In genomic region chr2:26357484-26357883, GRCm38 (mm10) we compare ENCODE assay signal across 11 mouse cellular contexts. TPM values are rescaled to one million over a fixed set of nuclear protein-coding genes. Genes with fewer than 3 reads are reported as not detected.
A peak's percentile ranks its signal among the peaks of the same experiment; 100 is the strongest.
DNase-seq lines count a peak whose midpoint lies in the region; ATAC-seq and TF ChIP-seq lines count a peak whose summit lies in the region.
"Had no signal": no experiment of that assay in that cellular context is flagged by ENCODE, and none has a peak within 500 bp of the region (broad histone marks: within the 10 kb centered on the region; RNA-seq: fewer than 3 reads in every experiment).

No protein-coding gene starts in this region.

- H3K27me3 ChIP-seq in MEL (ENCODE audit: control insufficient read depth in 1 of 2, insufficient read depth in 2 of 2, low read length in 2 of 2) = no peaks in the 10 kb centered on the region; a peak in 1 of 4 replicates
- H3K27me3 ChIP-seq in embryonic facial prominence, embryonic 11.5 days (ENCODE audit: control insufficient read depth, insufficient read depth, low read length) = no peaks in the 10 kb centered on the region
- H3K27me3 ChIP-seq: limb, embryonic 15.5 days had no signal

- no peak for DNase-seq in layer of hippocampus, adult 2 months (ENCODE audit: low spot score in 2 of 2)
- DNase-seq in layer of hippocampus, adult 18-20 months (ENCODE audit: low spot score in 2 of 2) = no peak
- DNase-seq in MEL (ENCODE audit: low read depth, low spot score) = no peak
- DNase-seq in embryonic facial prominence, embryonic 11.5 days (ENCODE audit: low spot score) = peak; percentile 9
- DNase-seq in kidney, postnatal 36 days = peak; percentile 85 to 92
- no peak for DNase-seq in layer of hippocampus, adult 9-10 months (ENCODE audit: low spot score)
- DNase-seq: right cerebral cortex, postnatal 14 days had no signal

- no peak for TF ChIP-seq EP300 in MEL (IDR thresholded peaks at IDR 0.05; ENCODE audit: low read depth in 1 of 2, low read length in 2 of 2)

- peaks cover 0 to 2% of the 10 kb centered on the region in 2 experiments; a peak in 1 of 4 replicates for H3K36me3 ChIP-seq in MEL (ENCODE audit: control insufficient read depth in 1 of 2, insufficient read depth in 2 of 2, low read length in 2 of 2)
- H3K36me3 ChIP-seq in embryonic facial prominence, embryonic 11.5 days (replicated peaks; ENCODE audit: control insufficient read depth, insufficient read depth, low read depth, low read length) = no peaks in the 10 kb centered on the region

- no peak for ATAC-seq in embryonic facial prominence, embryonic 11.5 days (replicated peaks; ENCODE audit: insufficient number of reproducible peaks, low FRiP score, low TSS enrichment, low read depth)
- no peak for ATAC-seq in megakaryocyte, adult 5-6 weeks (ENCODE audit: poor library complexity, severe bottlenecking)

- no peak overlapping the region for H3K27ac ChIP-seq in layer of hippocampus, adult 2 months
- H3K27ac ChIP-seq in MEL (ENCODE audit: control insufficient read depth, low read depth, low read length) = no peak overlapping the region
- no peak overlapping the region for H3K27ac ChIP-seq in embryonic facial prominence, embryonic 11.5 days (replicated peaks; ENCODE audit: low read depth, low read length)
- H3K27ac ChIP-seq: limb, embryonic 15.5 days had no signal

- TF ChIP-seq RAD21 in MEL (IDR thresholded peaks at IDR 0.05; ENCODE audit: low read depth, low read length) = no peak

- H3K79me2 ChIP-seq in MEL (ENCODE audit: control insufficient read depth, insufficient read depth, low read length, poor library complexity) = peaks cover under 1% of the 10 kb centered on the region; the same call in 1 of the 2 replicates

- peaks cover 0 to 7% of the 10 kb centered on the region in 2 experiments; a peak in 2 of 4 replicates for H3K4me1 ChIP-seq in MEL (ENCODE audit: control insufficient read depth in 1 of 2, insufficient read depth in 2 of 2, low read length in 2 of 2)
- no peaks in the 10 kb centered on the region for H3K4me1 ChIP-seq in embryonic facial prominence, embryonic 11.5 days (ENCODE audit: control insufficient read depth, insufficient read depth, low read length)

- TF ChIP-seq POLR2A in MEL (IDR thresholded peaks at IDR 0.05; ENCODE audit: control insufficient read depth in 1 of 2, insufficient read depth in 1 of 2, low read depth in 1 of 2, low read length in 2 of 2, poor library complexity in 1 of 2) = no peak

- no peaks in the 10 kb centered on the region for H3K9me3 ChIP-seq in MEL (replicated peaks; ENCODE audit: insufficient read depth, low read length)
- H3K9me3 ChIP-seq in embryonic facial prominence, embryonic 11.5 days (replicated peaks; ENCODE audit: control insufficient read depth, low read length) = no peaks in the 10 kb centered on the region
- H3K9me3 ChIP-seq: heart, embryonic 12.5 days; limb, embryonic 15.5 days; megakaryocyte, embryonic 14.5 days had no signal

- TF ChIP-seq CTCF in layer of hippocampus, adult 2 months (conservative IDR thresholded peaks at IDR 0.05) = peak; percentile 40
- peak in 2 of 3 experiments; percentile 3 to 28; a peak in 2 of 6 replicates for TF ChIP-seq CTCF in MEL (IDR thresholded peaks at IDR 0.05 in 2 of 3, conservative IDR thresholded peaks at IDR 0.05 in 1 of 3; ENCODE audit: control insufficient read depth in 1 of 3, insufficient read depth in 1 of 3, low read depth in 2 of 3, low read length in 3 of 3, poor library complexity in 1 of 3, severe bottlenecking in 1 of 3)

- H3K9ac ChIP-seq in MEL (ENCODE audit: control insufficient read depth, low read depth, low read length, poor library complexity, severe bottlenecking) = no peak overlapping the region
- no peak overlapping the region for H3K9ac ChIP-seq in embryonic facial prominence, embryonic 11.5 days (replicated peaks; ENCODE audit: low read length)
- H3K9ac ChIP-seq: heart, embryonic 12.5 days; limb, embryonic 15.5 days had no signal

- H3K4me3 ChIP-seq in layer of hippocampus, adult 2 months = no peak overlapping the region
- no peak overlapping the region for H3K4me3 ChIP-seq in MEL (ENCODE audit: control insufficient read depth in 1 of 2, insufficient read depth in 1 of 2, low read depth in 2 of 2, low read length in 2 of 2)
- H3K4me3 ChIP-seq in embryonic facial prominence, embryonic 11.5 days (ENCODE audit: low read depth, low read length) = no peak overlapping the region
- H3K4me3 ChIP-seq: heart, embryonic 12.5 days; limb, embryonic 15.5 days; megakaryocyte, embryonic 14.5 days had no signal

- H3K4me2 ChIP-seq in embryonic facial prominence, embryonic 11.5 days (ENCODE audit: low read depth, low read length) = no peak overlapping the region
- H3K4me2 ChIP-seq: heart, embryonic 12.5 days; limb, embryonic 15.5 days had no signal

- 44% methylated on average over 15 of the region's 15 CpGs for WGBS in embryonic facial prominence, embryonic 11.5 days

TF ChIP-seq in MEL, 35 proteins besides CTCF, POLR2A, EP300 and RAD21:
- TF ChIP-seq TAL1 (IDR thresholded peaks at IDR 0.05; ENCODE audit: low read length) (no peak), ZKSCAN1 (IDR thresholded peaks at IDR 0.05; ENCODE audit: low read depth, low read length) (no peak), ZC3H11A (IDR thresholded peaks at IDR 0.05; ENCODE audit: low read depth, low read length) (no peak), USF1 (IDR thresholded peaks at IDR 0.05; ENCODE audit: low read depth, low read length) (no peak), CHD2 (IDR thresholded peaks at IDR 0.05; ENCODE audit: low read length) (no peak), E2F4 (IDR thresholded peaks at IDR 0.05; ENCODE audit: borderline replicate concordance, low read depth, low read length) (no peak), ZMIZ1 (IDR thresholded peaks at IDR 0.05; ENCODE audit: low read depth, low read length) (no peak), MAZ (IDR thresholded peaks at IDR 0.05; ENCODE audit: low read depth, low read length) (no peak), POLR2AphosphoS5 (IDR thresholded peaks at IDR 0.05; ENCODE audit: borderline replicate concordance, low read depth, low read length) (no peak), MYC (IDR thresholded peaks at IDR 0.05; ENCODE audit: low read depth, low read length) (no peak), POLR2AphosphoS2 (IDR thresholded peaks at IDR 0.05; ENCODE audit: low read length) (no peak)

RNA-seq across cellular contexts. Expression of gene Card9, which starts 3.2 kb away (rescaled TPM):
- total RNA-seq in layer of hippocampus, adult 2 months (2021) = 1 to 10 TPM; 1.5 to 2.1 TPM
- total RNA-seq in layer of hippocampus, adult 18-20 months (2021) = 1 to 10 TPM; 1.5 to 3.5 TPM
- total RNA-seq in MEL (2012; rRNA removed) = 0.16 and 0.35 TPM in 2 replicates
- polyA plus RNA-seq in MEL (2012; ENCODE audit: insufficient read depth in 1 of 2, insufficient read length in 2 of 2, low read depth in 1 of 2, low replicate concordance in 2 of 2, missing spikeins in 1 of 2) = under 1 TPM in 1 of 2 experiments, not detected in 1; 0.72 TPM
- 0.40 and 0.41 TPM in 2 replicates for polyA plus RNA-seq in embryonic facial prominence, embryonic 11.5 days (2014; fragmentation: Nextera tagmentation; extraction: Ambion mirVana)
- total RNA-seq in megakaryocyte, adult 5-6 weeks (2015) = 42.6 and 45.3 TPM in 2 replicates
- total RNA-seq in megakaryocyte, adult 5-6 weeks (2017) = 141 and 169 TPM in 2 replicates

RNA-seq across cellular contexts. Expression of gene Dnlz, which starts 5.6 kb away (rescaled TPM):
- 10 to 100 TPM; 26.5 to 27.2 TPM for total RNA-seq in layer of hippocampus, adult 2 months (2021)
- total RNA-seq in layer of hippocampus, adult 18-20 months (2021) = 10 to 100 TPM; 26.0 to 28.4 TPM
- 17.4 and 21.8 TPM in 2 replicates for total RNA-seq in MEL (2012; rRNA removed)
- polyA plus RNA-seq in MEL (2012; ENCODE audit: insufficient read depth in 1 of 2, insufficient read length in 2 of 2, low read depth in 1 of 2, low replicate concordance in 2 of 2, missing spikeins in 1 of 2) = 10 to 100 TPM in 1 of 2 experiments, not detected in 1; 27.7 TPM
- 25.1 and 29.8 TPM in 2 replicates for polyA plus RNA-seq in embryonic facial prominence, embryonic 11.5 days (2014; fragmentation: Nextera tagmentation; extraction: Ambion mirVana)
- 4.4 and 5.8 TPM in 2 replicates for total RNA-seq in megakaryocyte, adult 5-6 weeks (2015)
- total RNA-seq in megakaryocyte, adult 5-6 weeks (2017) = 5.1 TPM in 2 replicates

RNA-seq across cellular contexts. Expression of gene Snapc4, which starts 23.0 kb away (rescaled TPM):
- total RNA-seq in layer of hippocampus, adult 2 months (2021) = 10 to 100 TPM; 72.5 to 88.9 TPM
- 10 to 100 TPM; 58.8 to 64.6 TPM for total RNA-seq in layer of hippocampus, adult 18-20 months (2021)
- 40.3 and 49.3 TPM in 2 replicates for total RNA-seq in MEL (2012; rRNA removed)
- 10 to 100 TPM in 1 of 2 experiments, not detected in 1; 57.6 TPM for polyA plus RNA-seq in MEL (2012; ENCODE audit: insufficient read depth in 1 of 2, insufficient read length in 2 of 2, low read depth in 1 of 2, low replicate concordance in 2 of 2, missing spikeins in 1 of 2)
- polyA plus RNA-seq in embryonic facial prominence, embryonic 11.5 days (2014; fragmentation: Nextera tagmentation; extraction: Ambion mirVana) = 17.9 and 18.6 TPM in 2 replicates
- total RNA-seq in megakaryocyte, adult 5-6 weeks (2015) = 6.1 and 10.7 TPM in 2 replicates
- total RNA-seq in megakaryocyte, adult 5-6 weeks (2017) = 12.2 and 13.3 TPM in 2 replicates

RNA-seq across cellular contexts. Expression of gene Entr1, which starts 31.6 kb away (rescaled TPM):
- total RNA-seq in layer of hippocampus, adult 2 months (2021) = 100 to 1,000 TPM; 159 to 168 TPM
- 100 to 1,000 TPM; 140 to 141 TPM for total RNA-seq in layer of hippocampus, adult 18-20 months (2021)
- 51.7 and 63.6 TPM in 2 replicates for total RNA-seq in MEL (2012; rRNA removed)
- polyA plus RNA-seq in MEL (2012; ENCODE audit: insufficient read depth in 1 of 2, insufficient read length in 2 of 2, low read depth in 1 of 2, low replicate concordance in 2 of 2, missing spikeins in 1 of 2) = 10 to 100 TPM in 1 of 2 experiments, not detected in 1; 71.1 TPM
- polyA plus RNA-seq in embryonic facial prominence, embryonic 11.5 days (2014; fragmentation: Nextera tagmentation; extraction: Ambion mirVana) = 130 and 132 TPM in 2 replicates
- total RNA-seq in megakaryocyte, adult 5-6 weeks (2015) = 62.2 and 76.5 TPM in 2 replicates
- 60.4 and 63.4 TPM in 2 replicates for total RNA-seq in megakaryocyte, adult 5-6 weeks (2017)

RNA-seq across cellular contexts. Expression of gene Pmpca, which starts 31.7 kb away (rescaled TPM):
- 100 to 1,000 TPM in 1 of 2 experiments, 10 to 100 TPM in 1; 89.2 to 100 TPM for total RNA-seq in layer of hippocampus, adult 2 months (2021)
- 10 to 100 TPM; 83.4 to 91.8 TPM for total RNA-seq in layer of hippocampus, adult 18-20 months (2021)
- total RNA-seq in MEL (2012; rRNA removed) = 87.6 and 96.5 TPM in 2 replicates
- 100 to 1,000 TPM in 1 of 2 experiments, 10 to 100 TPM in 1; 46.4 to 166 TPM for polyA plus RNA-seq in MEL (2012; ENCODE audit: insufficient read depth in 1 of 2, insufficient read length in 2 of 2, low read depth in 1 of 2, low replicate concordance in 2 of 2, missing spikeins in 1 of 2)
- polyA plus RNA-seq in embryonic facial prominence, embryonic 11.5 days (2014; fragmentation: Nextera tagmentation; extraction: Ambion mirVana) = 100 and 103 TPM in 2 replicates
- 26.4 and 27.1 TPM in 2 replicates for total RNA-seq in megakaryocyte, adult 5-6 weeks (2015)
- total RNA-seq in megakaryocyte, adult 5-6 weeks (2017) = 35.0 and 38.5 TPM in 2 replicates

Comparison
In these comparisons a context has a peak if more than half of its experiments do, and no peak if none do; other contexts are left out.
1. DNase-seq: peak in embryonic facial prominence, embryonic 11.5 days (single experiment) and kidney, postnatal 36 days (2 of 2); none in layer of hippocampus, adult 2 months (0 of 2), layer of hippocampus, adult 18-20 months (0 of 2), MEL (single experiment) and layer of hippocampus, adult 9-10 months (single experiment).
2. RNA of gene Card9, which starts 3.2 kb away (total RNA-seq): 42.6 to 169 TPM in megakaryocyte, adult 5-6 weeks; 1.5 to 3.5 TPM in layer of hippocampus, adult 18-20 months, 1.5 to 2.1 TPM in layer of hippocampus, adult 2 months and 0.16 to 0.35 TPM in MEL; every median in the first group is over 4 times any median in the second.